Mouse (Mus musculus) ZHBTc4 (cell line): ENCODE measurements around the gene Mcts1.
A peak's percentile ranks its signal among the peaks of the same experiment; 100 is the strongest.

ENCODE experiments used
- DNase-seq: peaks from one replicate; pipeline ENCODE4 v3.0.0-alpha.2; 2011; ENCODE audit warnings: low read depth, low spot score

Mcts1 gene

DNA sequence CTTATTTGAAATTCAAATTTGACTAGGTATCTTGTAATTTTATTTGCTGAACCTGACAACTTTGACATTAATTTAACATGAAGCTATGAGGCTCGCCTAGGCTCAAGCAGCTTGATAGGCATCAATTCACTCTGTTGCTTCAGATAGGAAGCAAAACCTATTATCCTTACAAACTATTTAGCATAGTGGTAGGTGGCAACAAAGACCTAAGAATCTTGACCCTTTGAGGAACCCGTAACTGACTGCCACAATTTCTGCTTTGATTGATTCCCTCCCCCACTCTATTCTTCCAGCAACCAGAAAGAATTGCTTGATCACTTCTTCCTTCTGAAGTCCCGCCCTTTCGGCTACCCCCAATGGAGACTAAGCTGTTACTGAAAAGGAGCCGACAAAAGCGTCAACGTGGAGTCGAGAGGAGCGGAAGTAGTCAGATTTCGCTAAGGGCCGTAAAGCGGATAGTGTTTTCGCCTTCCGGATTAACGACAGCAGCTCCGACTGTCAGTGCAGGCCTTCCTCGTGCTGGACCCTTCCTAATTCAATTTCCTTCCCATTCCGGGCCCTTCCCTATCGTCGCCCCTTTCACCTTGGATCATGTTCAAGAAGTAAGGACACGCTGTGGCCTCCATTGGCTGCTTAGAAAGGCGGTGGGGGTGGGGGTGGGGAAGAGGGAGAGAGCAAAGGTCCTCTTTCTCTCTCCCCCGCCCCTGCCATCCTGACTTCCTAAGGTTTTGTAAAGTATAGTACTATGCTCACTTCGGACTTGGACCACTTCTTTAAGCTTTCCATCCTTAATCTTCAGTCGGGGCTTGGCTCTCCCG lies at the start of gene Mcts1:
TSS of gene Mcts1 (plus strand) at position 402 of the 818 bp plus-strand sequence.
- DNase-seq = peak; percentile 94

GRCm38 (mm10) chrX:38553255-38553654 lies 47.1 kb upstream of the Mcts1 start:
- no peak for DNase-seq

DNA sequence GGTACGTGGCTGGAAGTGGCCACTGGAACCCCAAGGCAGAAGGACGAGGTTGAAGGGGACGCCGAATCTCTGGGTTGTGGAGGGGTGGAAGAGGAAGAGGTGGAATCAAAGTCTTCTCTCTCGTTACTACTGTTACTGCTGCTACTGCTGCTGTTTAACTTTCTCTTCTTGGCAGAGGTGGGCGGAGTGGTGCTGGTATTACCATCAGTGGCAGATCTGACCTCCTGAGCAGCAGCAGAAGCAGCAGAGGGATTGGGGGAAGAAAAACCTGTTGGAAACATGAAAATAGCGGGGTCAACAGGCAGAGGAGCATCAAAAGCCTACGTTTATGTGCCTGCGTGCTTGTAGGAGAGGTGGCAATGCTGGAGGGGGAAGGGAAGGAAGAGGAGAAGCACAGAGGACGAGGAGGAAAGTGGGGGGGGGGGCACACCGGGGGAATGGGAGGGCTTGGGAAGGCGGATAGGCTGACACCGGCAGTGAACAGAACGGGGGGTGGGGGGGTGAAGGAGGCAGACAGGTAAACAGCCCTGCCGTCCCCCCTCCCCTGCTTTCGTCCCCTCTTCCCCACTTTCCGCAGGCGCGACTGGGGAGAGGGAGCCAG lies 36.3 kb upstream of the Mcts1 start:
- DNase-seq = no peak

- DNase-seq = peak; percentile 96
These were observed 35.7 kb upstream of the Mcts1 start for GRCm38 (mm10) chrX:38564542-38565175.

- no peak for DNase-seq
These were observed 35.2 kb upstream of the Mcts1 start for GRCm38 (mm10) chrX:38565176-38565542.

GRCm38 (mm10) chrX:38566521-38567205 lies 33.7 kb upstream of the Mcts1 start:
- peak; percentile 89 for DNase-seq

DNA sequence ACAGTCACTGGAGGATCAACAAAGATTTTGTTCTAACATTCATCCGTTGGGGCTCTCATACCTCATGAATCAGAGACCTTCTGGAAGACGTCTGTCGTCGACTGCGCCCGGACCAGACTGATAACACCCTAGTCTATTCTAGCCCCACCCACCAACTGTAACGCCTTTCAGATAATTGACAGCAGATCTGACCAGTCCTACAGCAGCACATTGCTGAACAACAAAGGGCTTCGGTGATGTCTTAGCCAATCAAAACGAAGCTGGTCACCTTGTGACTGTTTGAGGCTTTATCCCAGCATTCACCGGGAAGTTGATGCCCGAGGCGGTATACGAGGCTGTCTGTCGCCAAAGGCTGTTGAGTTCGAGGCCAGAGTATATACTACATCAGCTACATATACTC lies 24.3 kb upstream of the Mcts1 start, which contains the start of gene Cul4b:
TSS of gene Cul4b (minus strand) at position 119 of the 400 bp plus-strand sequence.
- peak; percentile 95 for DNase-seq

DNA sequence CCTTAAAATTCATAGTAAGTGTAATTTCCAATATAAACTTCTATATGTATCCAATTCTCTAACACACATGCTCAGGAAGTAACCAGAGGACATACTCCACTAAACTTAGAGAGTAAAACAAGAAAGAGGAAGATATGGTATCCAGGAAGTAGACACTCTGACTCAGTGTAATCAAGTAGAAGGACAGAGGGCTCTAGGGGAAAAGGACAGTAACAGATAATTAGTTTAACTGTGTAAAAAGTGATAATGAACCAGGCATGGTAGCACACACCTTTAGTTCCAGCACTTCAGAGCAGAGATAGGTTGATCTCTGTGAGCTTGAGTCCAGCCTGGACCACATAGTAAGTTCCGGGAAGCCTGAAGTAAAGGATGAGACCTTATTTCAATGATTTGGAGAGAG lies 19.2 kb upstream of the Mcts1 start:
- no peak for DNase-seq

DNA sequence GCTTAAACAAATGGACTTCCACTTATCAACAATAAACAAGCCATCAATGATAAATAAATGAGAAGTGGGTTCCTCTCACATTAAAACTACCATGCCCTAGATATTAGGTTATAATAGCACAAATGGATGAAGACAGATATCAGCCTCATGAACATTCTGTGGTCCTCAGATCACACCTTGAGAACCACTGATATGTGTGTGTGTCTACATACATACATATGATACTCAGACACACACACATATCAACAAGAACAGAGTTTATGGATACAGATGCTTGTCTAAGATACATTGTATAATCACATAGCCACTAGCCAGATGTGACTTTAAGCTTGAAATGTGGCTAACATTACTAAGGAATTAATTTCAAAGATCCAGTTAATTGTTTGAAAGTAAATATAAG lies 17.1 kb upstream of the Mcts1 start:
- no peak for DNase-seq

GRCm38 (mm10) chrX:38589827-38590226 lies 10.6 kb upstream of the Mcts1 start:
- DNase-seq = peak; percentile 86

GRCm38 (mm10) chrX:38591749-38592148 lies 8.6 kb upstream of the Mcts1 start:
- DNase-seq = no peak

DNA sequence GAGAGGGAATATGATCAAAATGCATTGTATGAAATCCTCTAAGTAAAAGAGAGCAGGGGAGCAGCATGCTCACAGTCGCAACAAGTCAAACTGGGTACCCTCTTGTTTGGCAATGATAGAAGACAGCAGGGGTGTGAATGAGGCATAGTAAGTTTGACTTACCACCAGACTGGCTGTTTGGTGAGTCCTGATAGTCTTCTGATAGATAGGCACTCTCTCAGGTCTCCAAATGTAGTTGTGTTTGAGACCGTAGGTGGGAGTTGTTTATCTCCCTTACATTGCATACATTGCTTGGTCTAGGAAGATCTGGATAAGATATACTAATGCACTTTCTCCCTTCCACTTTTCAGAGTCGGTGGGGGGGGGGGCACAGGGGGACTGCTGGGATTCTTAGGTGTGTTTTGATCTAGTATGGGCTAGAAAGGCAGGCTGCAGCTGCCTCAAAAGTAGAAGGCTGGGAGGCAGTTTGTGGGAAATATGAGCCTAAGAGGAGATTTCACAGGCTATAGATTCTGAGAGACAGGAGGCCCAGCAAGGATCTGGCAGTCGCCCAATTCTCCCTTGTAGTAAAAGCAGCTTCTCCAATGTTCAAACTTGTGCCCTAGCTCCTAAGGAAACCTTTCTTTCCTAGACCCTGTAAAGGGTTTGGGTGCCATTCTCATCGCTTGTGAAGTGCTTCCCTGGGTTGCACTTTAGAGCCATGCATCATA lies 7.0 kb upstream of the Mcts1 start:
- no peak for DNase-seq

GRCm38 (mm10) chrX:38600995-38601369 lies 604 bp downstream of the Mcts1 start:
- DNase-seq = no peak

DNA sequence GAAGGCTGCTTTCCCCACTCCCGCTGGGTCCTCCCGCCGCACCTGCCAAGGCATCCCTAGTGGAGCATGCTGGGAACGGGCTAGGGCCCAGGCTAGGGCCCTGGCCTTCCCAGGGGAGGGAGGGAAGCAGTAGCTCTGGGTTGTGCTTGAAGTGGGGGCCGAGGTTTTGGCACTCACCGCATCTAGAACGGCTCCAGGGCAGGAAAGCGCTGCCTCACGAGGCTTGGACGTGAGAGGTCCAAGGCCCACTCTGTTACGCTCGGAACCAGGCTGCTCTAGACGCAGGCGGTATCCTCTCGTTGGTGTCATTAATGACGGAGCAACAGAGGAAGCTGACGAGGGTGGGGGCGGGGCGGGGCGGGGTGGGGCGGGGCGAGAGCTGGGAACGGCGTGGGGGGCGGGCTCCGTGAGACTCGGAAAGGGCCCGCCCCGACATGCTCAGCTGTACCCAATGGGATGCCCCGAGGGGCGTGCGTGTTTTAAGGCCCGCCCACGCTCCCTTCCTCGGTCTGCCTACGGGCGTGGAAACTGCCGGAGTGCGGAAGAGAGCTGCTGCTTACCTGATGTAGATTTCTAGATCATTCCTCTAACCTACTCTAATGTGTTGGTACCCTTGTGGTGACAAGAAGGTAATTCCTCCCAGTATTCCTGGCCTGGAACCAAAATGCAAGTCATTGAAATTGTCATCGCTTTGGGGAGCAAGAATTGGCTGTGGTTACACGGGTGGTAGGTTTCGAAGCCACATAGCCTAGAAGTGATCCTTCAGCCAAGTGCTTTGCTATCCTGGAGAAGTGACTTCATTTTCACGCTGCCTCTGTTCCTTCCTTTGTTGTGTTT lies 34.6 kb downstream of the Mcts1 start, which contains the start of gene C1galt1c1:
TSS of gene C1galt1c1 (minus strand) at position 287 of the 837 bp plus-strand sequence.
- DNase-seq = peak; percentile 95

DNA sequence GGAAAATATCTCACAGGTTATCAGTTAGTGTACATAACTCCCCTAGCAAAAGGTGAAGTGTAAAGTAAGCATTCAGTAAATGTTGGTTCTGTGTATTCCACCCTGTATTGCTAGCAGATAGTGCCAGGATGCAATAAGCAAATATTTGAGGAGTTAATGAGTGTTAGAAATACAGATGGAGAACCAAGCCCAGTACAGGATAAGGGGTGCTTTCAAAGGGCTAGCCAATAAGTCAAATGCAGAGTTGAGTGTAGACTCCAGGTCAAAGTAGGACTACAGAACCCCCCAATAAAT lies 35.2 kb downstream of the Mcts1 start:
- DNase-seq = no peak

- no peak for DNase-seq
These were observed 41.1 kb downstream of the Mcts1 start for GRCm38 (mm10) chrX:38641435-38641834.

DNA sequence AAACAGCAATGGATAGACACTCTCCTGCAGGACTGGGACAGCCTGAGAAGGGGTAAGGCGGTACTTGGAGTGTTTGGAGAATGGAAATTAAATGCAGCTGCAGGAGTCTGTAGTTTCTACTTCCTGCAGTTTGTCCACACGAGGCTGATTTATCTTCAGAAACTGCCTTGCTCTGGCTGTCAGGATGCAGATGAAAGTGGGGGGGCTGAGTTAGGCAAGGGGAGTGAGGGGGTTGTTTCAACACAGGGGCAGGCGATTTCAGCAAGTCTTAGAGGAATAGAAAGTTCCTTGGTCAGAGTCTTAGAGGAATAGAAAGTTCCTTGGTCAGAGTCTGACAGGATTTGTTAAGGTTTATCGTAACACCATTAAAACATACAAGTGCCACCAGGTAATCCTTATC lies 41.8 kb downstream of the Mcts1 start:
- DNase-seq = no peak

- peak; percentile 28 for DNase-seq
These were observed 50.1 kb downstream of the Mcts1 start for GRCm38 (mm10) chrX:38650404-38651039.

DNA sequence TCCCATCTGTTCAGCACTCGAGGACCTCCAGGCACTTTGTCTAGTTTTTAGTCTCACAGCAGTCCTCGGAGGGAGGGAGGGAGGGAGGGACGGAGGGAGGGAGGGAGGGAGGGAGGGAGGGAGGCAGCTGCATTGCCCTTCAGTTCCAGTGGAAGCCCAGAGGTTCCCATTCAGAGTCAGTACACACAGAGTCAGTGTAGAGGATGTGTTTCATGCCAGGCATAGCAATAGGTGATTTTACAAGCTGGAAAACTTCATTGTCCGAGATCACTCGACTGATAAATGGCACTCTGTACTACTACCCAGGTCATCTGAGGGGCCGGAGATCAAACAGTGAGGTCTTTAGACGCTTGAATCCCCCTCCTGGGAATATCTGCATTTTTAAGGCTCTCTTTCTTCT lies 50.8 kb downstream of the Mcts1 start:
- peak; percentile 30 for DNase-seq

DNA sequence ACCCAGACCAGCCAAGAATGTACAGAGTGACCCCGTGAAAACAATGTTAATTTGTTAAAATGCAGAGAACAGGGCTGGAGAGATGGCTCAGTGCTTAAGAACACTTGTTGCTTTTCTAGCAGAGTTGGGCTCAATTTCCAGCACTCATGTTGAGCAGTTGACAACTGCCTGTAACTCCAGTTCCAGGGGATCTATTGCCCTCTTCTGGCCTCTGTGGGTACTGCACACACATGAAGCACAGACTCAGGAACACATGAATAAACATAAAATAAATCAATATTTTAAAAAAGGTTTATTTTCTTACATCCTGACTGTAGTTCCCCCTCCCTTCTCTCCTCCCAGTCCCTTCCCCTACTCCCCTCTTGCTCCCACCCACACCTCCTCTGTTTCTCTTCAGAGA lies 52.8 kb downstream of the Mcts1 start:
- peak; percentile 61 for DNase-seq
